In genomic region chr9:120425768-120426167, GRCm38 (mm10) we compare ENCODE assay signal across 8 mouse cellular contexts.
DNase-seq lines count a peak whose midpoint lies in the region; ATAC-seq and TF ChIP-seq lines count a peak whose summit lies in the region.

No protein-coding gene starts in this region.

- no peak overlapping the region for H3K4me3 ChIP-seq in MEL (ENCODE audit: control insufficient read depth in 1 of 2, insufficient read depth in 1 of 2, low read depth in 2 of 2, low read length in 2 of 2)

- no peak overlapping the region for H3K27ac ChIP-seq in MEL (ENCODE audit: control insufficient read depth, low read depth, low read length)

- no peak overlapping the region for H3K9ac ChIP-seq in MEL (ENCODE audit: control insufficient read depth, low read depth, low read length, poor library complexity, severe bottlenecking)

- no peak for ATAC-seq in inflammation-experienced regulatory T-cells, adult 6 months

- intact Hi-C loops in left cerebral cortex, postnatal 10 days (cut with DNase I) = no loop called here

- no peaks in the 10 kb centered on the region for H3K4me1 ChIP-seq in MEL (ENCODE audit: control insufficient read depth in 1 of 2, insufficient read depth in 2 of 2, low read length in 2 of 2)

- no peak for TF ChIP-seq EP300 in MEL (IDR thresholded peaks at IDR 0.05; ENCODE audit: low read depth in 1 of 2, low read length in 2 of 2)

- no peaks in the 10 kb centered on the region for H3K9me3 ChIP-seq in MEL (replicated peaks; ENCODE audit: insufficient read depth, low read length)

- no peaks in the 10 kb centered on the region for H3K36me3 ChIP-seq in MEL (ENCODE audit: control insufficient read depth in 1 of 2, insufficient read depth in 2 of 2, low read length in 2 of 2)

- no peaks in the 10 kb centered on the region; a peak in 1 of 4 replicates for H3K27me3 ChIP-seq in MEL (ENCODE audit: control insufficient read depth in 1 of 2, insufficient read depth in 2 of 2, low read length in 2 of 2)

- peak; percentile 64 to 72 (median 70) for TF ChIP-seq CTCF in MEL (IDR thresholded peaks at IDR 0.05 in 2 of 3, conservative IDR thresholded peaks at IDR 0.05 in 1 of 3; ENCODE audit: control insufficient read depth in 1 of 3, insufficient read depth in 1 of 3, low read depth in 2 of 3, low read length in 3 of 3, poor library complexity in 1 of 3, severe bottlenecking in 1 of 3)

- H3K79me2 ChIP-seq in MEL (ENCODE audit: control insufficient read depth, insufficient read depth, low read length, poor library complexity) = no peaks in the 10 kb centered on the region

- TF ChIP-seq POLR2A in MEL (IDR thresholded peaks at IDR 0.05; ENCODE audit: control insufficient read depth in 1 of 2, insufficient read depth in 1 of 2, low read depth in 1 of 2, low read length in 2 of 2, poor library complexity in 1 of 2) = no peak

- TF ChIP-seq RAD21 in MEL (IDR thresholded peaks at IDR 0.05; ENCODE audit: low read depth, low read length) = peak; percentile 58

- peak; percentile 17 to 53 for DNase-seq in kidney, adult 8-10 months
- no peak for DNase-seq in kidney, adult 11 months
- DNase-seq in MEL (ENCODE audit: low read depth, low spot score) = peak; percentile 54
- peak; percentile 71 for DNase-seq in brain, adult 2 months (ENCODE audit: low read depth, low spot score)
- peak; percentile 64 for DNase-seq in forelimb bud, embryonic 11.5 days (ENCODE audit: low read depth, low spot score)
- DNase-seq in left cerebral cortex, postnatal 10 days (ENCODE audit: extremely low spot score in 1 of 2, low spot score in 2 of 2) = peak; percentile 69 to 74
- peak; percentile 52 for DNase-seq in ovary, postnatal 14 days (ENCODE audit: low spot score)

TF ChIP-seq in MEL, 35 proteins besides CTCF, POLR2A, EP300 and RAD21:
- no peak for TF ChIP-seq POLR2AphosphoS2 (IDR thresholded peaks at IDR 0.05; ENCODE audit: low read length)
- TF ChIP-seq ZC3H11A (IDR thresholded peaks at IDR 0.05; ENCODE audit: low read depth, low read length) = peak; percentile 30
- TF ChIP-seq SMC3 (IDR thresholded peaks at IDR 0.05; ENCODE audit: low read depth, low read length) = peak; percentile 62
